Mouse (Mus musculus): ENCODE data around the gene Cideb. TPM values are rescaled to one million over a fixed set of nuclear protein-coding genes. Genes with fewer than 3 reads are reported as not detected.

Gene Cideb
- polyA plus RNA-seq, 1 experiment = 797 TPM

DNA sequence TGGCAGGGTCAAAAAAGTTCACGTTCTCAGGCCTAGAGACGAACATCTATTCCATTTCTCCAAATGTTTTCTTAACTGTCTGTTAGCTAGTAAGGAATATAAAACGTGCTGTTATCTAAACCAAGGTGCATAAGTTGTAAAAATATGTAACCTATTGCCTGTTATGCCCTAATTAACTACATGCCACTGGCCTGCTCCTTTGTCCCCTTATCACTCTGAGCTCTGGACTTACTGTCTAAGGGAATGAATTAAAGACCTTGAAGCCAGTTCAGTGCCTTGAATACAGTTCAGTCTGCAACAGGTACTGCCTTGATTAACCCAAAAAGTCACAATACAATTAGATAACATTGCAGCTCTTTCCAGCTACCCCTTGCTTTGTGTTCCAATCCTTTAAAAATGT lies 22.9 kb downstream of the Cideb start:
- no peaks in the 10 kb centered on the region for H3K27me3 ChIP-seq (ENCODE audit: control insufficient read depth, insufficient read depth, low read length)
- H3K36me3 ChIP-seq (ENCODE audit: control insufficient read depth, insufficient read depth, low read length) = peaks cover 21% of the 10 kb centered on the region
- H3K4me1 ChIP-seq (ENCODE audit: control insufficient read depth, insufficient read depth, insufficient read length, low read length) = peaks cover 32% of the 10 kb centered on the region; the same call in 1 of the 2 replicates
- peak overlapping the region; percentile 52; the same call in 1 of the 2 replicates for H3K27ac ChIP-seq (ENCODE audit: insufficient read depth, low read depth, low read length)
- no peak overlapping the region for H3K4me3 ChIP-seq (ENCODE audit: low read depth, low read length)
- 22% methylated on average over 3 of the region's 3 CpGs for WGBS
- no peak for TF ChIP-seq POLR2A (IDR thresholded peaks at IDR 0.05; ENCODE audit: low read depth, low read length)
- TF ChIP-seq CTCF (IDR thresholded peaks at IDR 0.05; ENCODE audit: extremely low read depth, insufficient read length, insufficient replicate concordance, low read depth, low read length) = no peak

GRCm38 (mm10) chr14:55734869-55735268 lies 23.4 kb downstream of the Cideb start:
- H3K27ac ChIP-seq (ENCODE audit: insufficient read depth, low read depth, low read length) = 0 out of 2 replicates have a peak overlapping the region, but pooled peaks have one; percentile 23
- peaks cover 32% of the 10 kb centered on the region; the same call in 1 of the 2 replicates for H3K4me1 ChIP-seq (ENCODE audit: control insufficient read depth, insufficient read depth, insufficient read length, low read length)
- no peak overlapping the region for H3K4me3 ChIP-seq (ENCODE audit: low read depth, low read length)
- H3K27me3 ChIP-seq (ENCODE audit: control insufficient read depth, insufficient read depth, low read length) = no peaks in the 10 kb centered on the region
- TF ChIP-seq CTCF (IDR thresholded peaks at IDR 0.05; ENCODE audit: extremely low read depth, insufficient read length, insufficient replicate concordance, low read depth, low read length) (no peak), POLR2A (IDR thresholded peaks at IDR 0.05; ENCODE audit: low read depth, low read length) (no peak)
- H3K36me3 ChIP-seq (ENCODE audit: control insufficient read depth, insufficient read depth, low read length) = peaks cover 16% of the 10 kb centered on the region
- WGBS = 38% methylated on average over 7 of the region's 7 CpGs

DNA sequence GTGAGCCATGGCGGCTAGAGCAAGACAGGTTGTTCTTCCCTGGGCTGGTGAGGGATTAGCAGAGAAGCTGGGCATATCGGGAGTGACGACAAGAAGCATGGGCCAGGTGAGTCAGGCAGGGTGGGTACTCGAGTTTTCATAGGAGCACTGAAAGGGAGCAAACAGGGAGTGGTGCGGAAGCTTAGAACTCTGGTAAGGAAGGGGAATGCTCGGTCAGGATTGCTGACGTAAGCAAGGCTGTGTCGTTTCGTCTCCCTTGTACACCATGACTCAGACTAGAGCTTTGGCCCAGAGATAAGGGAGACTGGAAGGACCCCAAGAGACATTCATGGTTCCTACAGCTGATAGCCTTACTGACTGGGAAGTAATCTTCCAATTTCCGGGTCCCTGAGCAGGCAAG lies 24.4 kb downstream of the Cideb start:
- TF ChIP-seq CTCF (IDR thresholded peaks at IDR 0.05; ENCODE audit: extremely low read depth, insufficient read length, insufficient replicate concordance, low read depth, low read length) = no peak
- TF ChIP-seq POLR2A (IDR thresholded peaks at IDR 0.05; ENCODE audit: low read depth, low read length) = no peak

GRCm38 (mm10) chr14:55730531-55731032 lies 27.7 kb downstream of the Cideb start:
- Histone ChIP-seq H3K27ac (ENCODE audit: insufficient read depth, low read depth, low read length) (no peak overlapping the region), H3K27me3 (ENCODE audit: control insufficient read depth, insufficient read depth, low read length) (no peaks in the 10 kb centered on the region), H3K4me3 (ENCODE audit: low read depth, low read length) (no peak overlapping the region), H3K36me3 (ENCODE audit: control insufficient read depth, insufficient read depth, low read length) (no peaks in the 10 kb centered on the region), H3K4me1 (ENCODE audit: control insufficient read depth, insufficient read depth, insufficient read length, low read length) (peaks cover 20% of the 10 kb centered on the region; the same call in 1 of the 2 replicates)
- WGBS = 88% methylated on average over 7 of the region's 7 CpGs
- no peak for TF ChIP-seq POLR2A (IDR thresholded peaks at IDR 0.05; ENCODE audit: low read depth, low read length)
- TF ChIP-seq CTCF (IDR thresholded peaks at IDR 0.05; ENCODE audit: extremely low read depth, insufficient read length, insufficient replicate concordance, low read depth, low read length) = no peak

More for the DNA sequence above, 24.4 kb downstream of the Cideb start:
- no peaks in the 10 kb centered on the region for H3K27me3 ChIP-seq (ENCODE audit: control insufficient read depth, insufficient read depth, low read length)
- H3K4me3 ChIP-seq (ENCODE audit: low read depth, low read length) = no peak overlapping the region
- H3K36me3 ChIP-seq (ENCODE audit: control insufficient read depth, insufficient read depth, low read length) = peaks cover 6% of the 10 kb centered on the region
- WGBS = 58% methylated on average over 10 of the region's 10 CpGs
- peaks cover 32% of the 10 kb centered on the region; the same call in 1 of the 2 replicates for H3K4me1 ChIP-seq (ENCODE audit: control insufficient read depth, insufficient read depth, insufficient read length, low read length)
- no peak overlapping the region for H3K27ac ChIP-seq (ENCODE audit: insufficient read depth, low read depth, low read length)

DNA sequence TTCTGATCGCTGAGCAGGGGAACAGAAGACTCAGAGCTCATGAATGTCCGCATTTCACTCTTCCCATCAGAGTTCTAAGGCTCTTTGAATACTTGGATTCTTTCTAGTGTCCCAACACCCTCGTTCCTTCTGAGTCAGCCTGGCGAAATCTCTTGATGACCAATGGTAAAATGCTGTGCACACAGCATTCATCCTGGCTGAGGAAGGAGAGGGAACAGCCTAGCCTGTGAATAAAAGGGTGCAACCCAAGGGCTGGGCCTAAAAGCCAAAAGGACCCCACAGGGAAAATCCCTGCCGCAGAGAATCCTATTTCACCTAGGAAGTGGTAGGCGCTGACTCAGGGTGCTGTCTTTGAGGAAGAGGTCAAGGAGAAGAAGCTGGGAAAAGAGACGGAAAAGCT lies 28.1 kb downstream of the Cideb start:
- no peaks in the 10 kb centered on the region for H3K27me3 ChIP-seq (ENCODE audit: control insufficient read depth, insufficient read depth, low read length)
- H3K4me1 ChIP-seq (ENCODE audit: control insufficient read depth, insufficient read depth, insufficient read length, low read length) = peaks cover 19% of the 10 kb centered on the region; the same call in 1 of the 2 replicates
- no peaks in the 10 kb centered on the region for H3K36me3 ChIP-seq (ENCODE audit: control insufficient read depth, insufficient read depth, low read length)
- no peak overlapping the region for H3K27ac ChIP-seq (ENCODE audit: insufficient read depth, low read depth, low read length)
- TF ChIP-seq CTCF (IDR thresholded peaks at IDR 0.05; ENCODE audit: extremely low read depth, insufficient read length, insufficient replicate concordance, low read depth, low read length) = no peak
- no peak for TF ChIP-seq POLR2A (IDR thresholded peaks at IDR 0.05; ENCODE audit: low read depth, low read length)
- no peak overlapping the region for H3K4me3 ChIP-seq (ENCODE audit: low read depth, low read length)
- 90% methylated on average over 7 of the region's 7 CpGs for WGBS

- Histone ChIP-seq H3K27me3 (ENCODE audit: control insufficient read depth, insufficient read depth, low read length) (no peaks in the 10 kb centered on the region), H3K4me1 (ENCODE audit: control insufficient read depth, insufficient read depth, insufficient read length, low read length) (peaks cover 8% of the 10 kb centered on the region; the same call in 1 of the 2 replicates), H3K4me3 (ENCODE audit: low read depth, low read length) (no peak overlapping the region), H3K27ac (ENCODE audit: insufficient read depth, low read depth, low read length) (no peak overlapping the region), H3K36me3 (ENCODE audit: control insufficient read depth, insufficient read depth, low read length) (no peaks in the 10 kb centered on the region)
- 52% methylated on average over 8 of the region's 8 CpGs for WGBS
- TF ChIP-seq CTCF (IDR thresholded peaks at IDR 0.05; ENCODE audit: extremely low read depth, insufficient read length, insufficient replicate concordance, low read depth, low read length) (no peak), POLR2A (IDR thresholded peaks at IDR 0.05; ENCODE audit: low read depth, low read length) (no peak)
Observed at GRCm38 (mm10) chr14:55727889-55728685, 30.2 kb downstream of the Cideb start.

DNA sequence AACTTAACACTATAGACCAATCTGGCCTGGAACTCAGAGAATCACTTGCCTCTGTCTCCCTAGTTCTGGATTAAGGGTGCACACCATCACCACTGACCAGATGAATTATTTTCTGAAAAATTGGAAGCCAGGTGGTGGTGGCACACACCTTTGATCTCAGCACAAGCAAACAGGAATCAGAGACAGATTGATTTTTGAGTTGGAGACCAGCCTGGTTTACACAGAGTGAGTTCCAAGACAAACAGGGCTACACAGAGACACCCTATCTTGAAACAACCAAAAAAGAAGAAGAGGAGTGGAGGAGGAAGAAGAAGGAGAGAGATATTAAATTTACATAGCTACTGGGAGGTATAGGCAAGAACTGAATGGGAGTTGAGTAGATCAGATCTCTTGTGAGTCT lies 32.0 kb downstream of the Cideb start:
- Histone ChIP-seq H3K4me1 (ENCODE audit: control insufficient read depth, insufficient read depth, insufficient read length, low read length) (peaks cover 12% of the 10 kb centered on the region; the same call in 1 of the 2 replicates), H3K36me3 (ENCODE audit: control insufficient read depth, insufficient read depth, low read length) (no peaks in the 10 kb centered on the region), H3K4me3 (ENCODE audit: low read depth, low read length) (no peak overlapping the region), H3K27ac (ENCODE audit: insufficient read depth, low read depth, low read length) (no peak overlapping the region), H3K27me3 (ENCODE audit: control insufficient read depth, insufficient read depth, low read length) (no peaks in the 10 kb centered on the region)
- TF ChIP-seq POLR2A (IDR thresholded peaks at IDR 0.05; ENCODE audit: low read depth, low read length) (no peak), CTCF (IDR thresholded peaks at IDR 0.05; ENCODE audit: extremely low read depth, insufficient read length, insufficient replicate concordance, low read depth, low read length) (no peak)

Measured in small intestine, adult 2 months (tissue).